Mouse (Mus musculus) MEL-GATA-1-ER (cell line): Measurements from ENCODE around the gene Camkmt.

ENCODE experiments used
- DNase-seq: peaks from one replicate; pipeline ENCODE4 v3.0.0-alpha.2; 2012; ENCODE audit warnings: low read depth; ENCODE audit errors: extremely low read depth

Gene Camkmt

DNA sequence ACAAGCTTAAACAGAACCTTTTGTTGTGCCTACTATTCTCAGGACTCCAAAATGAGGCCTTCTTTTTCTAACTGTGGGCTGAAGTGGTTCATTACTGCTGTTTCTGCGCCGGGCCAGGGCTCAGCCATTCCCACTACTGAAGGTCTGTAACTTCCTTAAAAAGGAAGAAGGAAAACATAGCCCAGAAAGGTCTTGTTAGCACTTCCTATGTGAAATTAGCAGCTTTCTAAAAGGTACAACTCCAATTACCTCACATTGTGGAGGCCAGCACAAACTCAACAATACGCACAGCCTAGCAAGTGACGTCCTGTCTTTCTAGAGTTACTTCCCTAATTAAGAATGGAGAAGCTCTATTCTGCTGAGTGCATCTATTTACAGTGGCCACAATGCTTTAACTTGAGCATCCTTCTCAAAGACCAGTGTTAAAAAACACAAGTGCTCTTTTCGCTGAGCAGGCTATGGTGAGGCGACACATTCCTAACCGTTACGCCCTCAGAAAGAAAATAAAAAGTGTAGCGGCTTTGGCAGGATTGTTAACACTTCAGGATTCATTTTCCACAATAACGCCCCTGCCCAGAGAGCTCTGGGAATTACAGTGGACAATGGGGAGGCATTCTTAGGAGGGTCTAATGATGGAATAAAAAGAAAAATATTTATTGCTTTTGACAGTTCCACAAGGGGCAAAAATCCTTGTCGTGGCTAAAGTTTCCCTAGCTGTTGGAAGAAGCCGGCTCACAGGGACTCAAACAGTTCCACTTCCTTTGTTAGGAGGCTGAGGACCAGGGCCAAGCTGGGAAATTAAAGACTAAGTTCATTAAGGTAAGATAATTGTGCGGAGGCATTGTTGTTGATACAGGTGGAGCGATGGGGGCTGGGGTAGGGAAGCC, 398.5 kb downstream of the Camkmt start:
- DNase-seq: no peak

DNA sequence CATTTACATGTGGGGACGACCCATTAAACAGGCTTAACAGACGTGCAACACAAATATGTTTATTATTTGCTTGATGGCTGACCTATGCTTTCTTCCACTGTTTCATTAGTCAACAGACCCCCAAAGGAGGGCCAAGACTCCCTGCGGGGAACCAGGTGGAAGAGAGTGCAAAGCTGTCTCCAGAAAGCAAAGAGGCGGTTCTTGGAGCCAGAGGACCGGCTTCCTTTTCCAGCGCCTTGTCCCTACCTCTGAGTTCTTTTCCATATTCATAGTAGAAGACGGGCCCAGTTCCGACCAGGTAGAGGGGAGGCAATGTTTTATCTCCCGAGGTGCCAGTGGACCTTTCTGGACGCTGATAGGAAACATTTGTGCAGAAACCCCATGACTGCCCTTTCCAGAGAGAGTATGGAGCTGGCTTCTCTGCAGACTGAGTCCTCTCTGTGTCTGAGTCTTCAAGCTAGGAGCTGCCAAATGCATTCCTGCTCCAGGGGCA, 399.2 kb downstream of the Camkmt start:
- no peak for DNase-seq

DNA sequence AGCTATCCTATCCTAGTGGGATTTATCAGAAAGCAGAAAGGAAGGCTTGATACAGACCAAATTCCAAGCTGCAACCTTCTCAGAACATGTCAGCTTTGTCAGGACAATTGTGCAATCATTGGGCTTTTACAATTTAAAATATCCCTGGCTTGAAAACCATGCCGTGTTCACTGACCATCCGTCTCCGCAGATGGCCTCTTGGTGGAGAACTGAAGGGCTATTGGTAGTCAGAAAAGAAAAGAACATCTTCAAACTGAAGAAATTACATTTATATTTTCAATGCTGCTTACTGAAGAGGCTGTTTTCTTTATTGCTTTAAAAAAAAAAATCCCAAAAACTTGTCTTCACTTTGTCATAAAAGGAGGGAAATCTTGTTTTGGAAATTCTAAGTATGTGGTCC, 401.1 kb downstream of the Camkmt start:
- no peak for DNase-seq

DNA sequence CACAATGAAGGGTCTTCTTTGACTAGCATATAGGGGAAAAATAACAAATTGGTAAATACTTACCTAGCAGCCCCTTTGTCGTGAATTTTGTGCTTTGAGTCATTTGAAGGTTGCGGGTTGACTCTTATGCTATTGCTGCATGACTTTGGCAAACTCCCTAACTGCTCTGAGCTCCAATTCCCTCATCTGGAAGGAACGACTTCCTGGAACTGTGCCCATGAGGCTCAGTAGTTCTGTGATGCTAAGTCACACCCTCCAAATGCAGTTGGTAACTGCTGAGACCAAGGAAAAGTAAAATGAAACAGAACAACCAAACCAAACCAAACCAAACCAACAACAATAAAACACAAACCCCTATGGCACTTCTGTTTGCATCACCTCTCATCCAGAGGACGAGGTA, 403.2 kb downstream of the Camkmt start:
- no peak for DNase-seq

DNA sequence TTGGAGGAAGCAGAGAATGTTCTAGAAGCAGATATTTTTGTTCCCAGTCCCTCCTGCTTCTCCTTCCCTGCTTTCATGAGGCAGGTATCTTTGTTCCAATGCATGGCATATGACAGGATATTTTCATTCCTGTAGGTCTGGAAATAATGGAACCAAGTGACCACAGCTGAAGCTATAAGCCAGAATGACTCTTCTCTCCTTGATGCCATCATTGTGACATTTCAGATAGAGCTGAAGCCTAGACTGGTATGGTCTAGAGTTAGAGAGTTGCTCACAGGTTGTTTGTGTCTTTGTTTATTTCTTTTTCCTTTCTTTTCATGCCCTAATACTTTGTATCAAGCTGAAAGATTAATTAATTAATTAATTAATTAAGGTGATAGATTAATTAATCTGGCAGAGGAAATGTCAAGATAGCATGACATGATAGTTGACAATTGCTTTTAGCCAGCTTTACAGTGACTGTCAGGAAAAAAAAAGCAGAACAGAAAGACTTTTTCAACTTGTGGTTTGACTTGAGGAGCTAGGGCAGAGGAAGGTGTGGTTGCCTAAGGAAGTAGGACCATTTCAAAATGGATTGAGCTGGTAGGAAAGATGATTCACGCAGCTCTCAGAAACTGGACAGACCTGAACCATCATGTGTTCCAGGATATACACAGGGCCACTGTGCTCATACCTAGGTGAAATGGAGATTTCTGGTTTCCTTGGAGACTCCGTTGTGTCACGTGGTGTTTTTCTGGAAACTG, 404.8 kb downstream of the Camkmt start:
- no peak for DNase-seq

DNA sequence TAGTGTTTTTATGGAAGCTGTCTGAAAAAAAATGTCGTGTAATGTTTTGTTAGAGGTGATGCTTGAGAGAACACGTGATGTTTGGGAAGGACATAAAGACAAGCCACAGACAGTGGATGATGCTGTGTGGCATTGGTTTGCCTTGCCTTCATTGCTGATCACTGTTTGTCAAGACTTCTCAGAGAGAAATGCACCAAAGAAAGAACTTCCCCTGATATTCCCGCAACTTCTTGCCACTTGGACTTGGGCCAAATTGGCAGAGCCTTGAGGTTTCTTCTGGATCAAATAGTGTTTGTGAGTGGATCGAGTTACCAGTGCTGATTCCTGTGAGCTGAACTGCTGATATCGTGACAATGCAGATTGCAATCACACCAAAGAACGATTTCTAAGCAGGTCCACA, 405.5 kb downstream of the Camkmt start:
- DNase-seq: no peak

DNA sequence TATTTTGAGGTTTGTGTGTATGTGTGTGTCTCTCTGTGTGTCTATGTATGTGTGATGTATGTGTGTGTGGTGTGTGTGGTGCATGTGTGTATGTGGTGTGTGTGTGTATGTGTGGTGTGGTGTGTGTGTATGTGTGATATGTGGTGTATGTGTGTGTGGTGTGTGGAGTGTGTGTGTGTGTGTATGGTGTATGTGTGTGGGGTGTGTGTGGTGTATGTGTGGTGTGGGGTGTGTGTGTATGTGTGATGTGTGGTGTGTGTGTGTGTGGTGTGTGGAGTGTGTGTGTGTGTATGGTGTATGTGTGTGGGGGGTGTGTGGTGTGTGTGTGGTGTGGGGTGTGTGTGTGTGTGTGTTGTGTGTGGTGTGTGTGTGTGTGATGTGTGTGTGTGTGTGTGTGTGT, 414.5 kb downstream of the Camkmt start:
- no peak for DNase-seq

DNA sequence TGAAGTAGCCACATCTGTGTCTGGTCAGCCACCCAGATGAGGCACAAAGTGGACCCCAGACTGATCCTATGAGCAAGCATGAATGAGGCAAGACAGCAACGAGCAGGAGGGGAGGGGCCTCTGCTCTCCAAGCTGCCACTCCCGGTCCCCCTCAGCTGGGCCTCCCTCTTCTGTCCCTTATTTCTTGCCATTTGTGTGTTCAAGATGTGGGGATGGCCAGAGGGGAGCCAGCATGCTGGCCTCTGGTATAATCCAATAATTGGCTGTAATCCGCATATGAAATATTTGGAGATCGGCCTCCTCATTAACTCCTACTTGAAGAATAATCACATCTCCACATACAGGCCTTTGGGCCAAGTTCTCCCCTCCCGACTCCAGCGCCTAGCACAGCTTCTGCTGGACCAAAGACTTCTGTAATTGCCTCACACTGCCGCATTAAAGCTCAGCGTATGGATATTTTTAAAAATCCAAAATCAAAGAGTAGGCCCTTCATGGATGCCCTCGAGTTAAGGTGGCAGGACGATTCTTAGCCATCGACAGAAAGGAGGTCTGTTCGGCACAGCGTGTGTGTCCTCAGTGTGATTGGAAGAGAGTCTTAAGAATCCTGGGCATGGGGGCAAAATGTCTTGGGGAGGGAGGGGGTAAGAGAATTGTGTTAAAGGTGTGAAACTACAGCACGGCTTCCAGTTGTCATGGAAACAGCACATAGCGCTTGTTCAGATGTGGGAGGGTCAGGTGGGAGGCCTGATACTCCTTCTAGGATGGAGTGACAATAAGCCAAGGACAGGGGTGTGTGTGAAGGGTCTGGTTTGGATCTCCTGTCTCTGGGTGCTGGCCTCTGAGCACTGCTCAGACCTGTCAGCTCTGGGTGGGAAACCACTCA, 416.1 kb downstream of the Camkmt start:
- no peak for DNase-seq

DNA sequence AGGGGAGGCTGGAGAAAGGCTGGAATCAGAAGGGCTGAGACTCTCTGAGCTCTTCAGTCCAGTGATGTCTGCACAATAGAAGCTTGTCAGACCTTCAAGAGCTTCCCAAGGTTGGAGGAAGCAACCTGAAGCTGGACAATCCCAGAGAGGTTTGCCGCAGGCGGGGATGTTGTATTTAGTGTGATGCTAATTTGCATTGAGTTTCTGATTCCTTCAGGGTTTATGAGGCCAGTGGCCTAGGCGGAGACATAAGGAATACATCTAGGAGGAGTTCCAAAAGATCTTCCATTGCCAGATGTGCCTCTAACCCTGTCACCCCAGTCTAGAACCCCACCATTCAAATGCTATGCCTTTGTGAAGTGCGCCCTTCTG, 416.7 kb downstream of the Camkmt start:
- DNase-seq: no peak
